Mouse (Mus musculus) ovary, adult 2 months (tissue): Measurements from ENCODE around the gene Sun1. TPM values are rescaled to one million over a fixed set of nuclear protein-coding genes. Genes with fewer than 3 reads are reported as not detected.

ENCODE experiments used
- polyA plus RNA-seq: library from polyadenylated mRNA; depleted of rRNA; stranded (reverse); fragments of >200 nt; gene quantifications from 2 replicates; pipeline ENCODE4 v1.2.3, GENCODE M21; 2012; rRNA removed

Sun1 gene
- polyA plus RNA-seq, result 56.8 and 64.1 TPM in 2 replicates

DNA sequence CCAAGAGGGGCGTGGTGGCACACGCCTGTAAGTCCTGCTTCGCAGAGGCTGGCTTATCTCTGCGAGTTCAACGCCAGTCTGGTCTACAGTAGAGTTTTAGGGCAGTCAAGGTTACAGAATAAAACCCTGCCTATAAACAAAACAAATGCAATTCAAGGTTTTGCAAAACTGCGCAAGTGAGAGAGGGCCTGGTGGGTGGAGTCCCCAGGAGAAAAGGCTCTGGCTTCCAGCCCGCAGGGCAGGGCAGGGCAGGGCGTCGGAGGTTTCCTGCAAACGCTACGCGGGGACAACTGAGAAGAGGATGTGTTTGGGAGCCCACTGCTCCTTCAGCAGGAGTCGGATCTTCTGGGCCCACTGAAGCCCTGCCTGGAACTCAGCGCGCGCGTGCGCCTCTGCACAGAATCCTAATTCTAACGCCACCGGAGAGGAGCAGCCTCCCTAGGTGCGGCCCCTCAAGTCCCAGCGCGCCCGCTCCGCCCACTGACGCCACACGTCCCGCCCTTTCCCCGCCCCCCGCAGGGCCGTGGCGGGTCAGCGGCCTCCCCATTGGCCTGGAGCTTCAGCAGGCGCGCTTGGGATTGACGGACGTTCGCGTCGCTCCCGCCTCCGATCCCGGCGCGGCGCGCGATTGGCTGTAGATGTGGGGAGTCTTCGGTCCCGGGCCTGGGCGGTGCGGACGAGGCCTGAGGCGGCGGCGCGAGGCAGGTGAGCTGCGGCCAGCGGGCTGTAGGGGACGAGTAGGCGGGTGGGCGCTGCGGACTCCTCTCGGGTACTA is at the start of gene Sun1:
Sun1 (plus strand) TSS at position 643 of the 775 bp plus-strand sequence.

DNA sequence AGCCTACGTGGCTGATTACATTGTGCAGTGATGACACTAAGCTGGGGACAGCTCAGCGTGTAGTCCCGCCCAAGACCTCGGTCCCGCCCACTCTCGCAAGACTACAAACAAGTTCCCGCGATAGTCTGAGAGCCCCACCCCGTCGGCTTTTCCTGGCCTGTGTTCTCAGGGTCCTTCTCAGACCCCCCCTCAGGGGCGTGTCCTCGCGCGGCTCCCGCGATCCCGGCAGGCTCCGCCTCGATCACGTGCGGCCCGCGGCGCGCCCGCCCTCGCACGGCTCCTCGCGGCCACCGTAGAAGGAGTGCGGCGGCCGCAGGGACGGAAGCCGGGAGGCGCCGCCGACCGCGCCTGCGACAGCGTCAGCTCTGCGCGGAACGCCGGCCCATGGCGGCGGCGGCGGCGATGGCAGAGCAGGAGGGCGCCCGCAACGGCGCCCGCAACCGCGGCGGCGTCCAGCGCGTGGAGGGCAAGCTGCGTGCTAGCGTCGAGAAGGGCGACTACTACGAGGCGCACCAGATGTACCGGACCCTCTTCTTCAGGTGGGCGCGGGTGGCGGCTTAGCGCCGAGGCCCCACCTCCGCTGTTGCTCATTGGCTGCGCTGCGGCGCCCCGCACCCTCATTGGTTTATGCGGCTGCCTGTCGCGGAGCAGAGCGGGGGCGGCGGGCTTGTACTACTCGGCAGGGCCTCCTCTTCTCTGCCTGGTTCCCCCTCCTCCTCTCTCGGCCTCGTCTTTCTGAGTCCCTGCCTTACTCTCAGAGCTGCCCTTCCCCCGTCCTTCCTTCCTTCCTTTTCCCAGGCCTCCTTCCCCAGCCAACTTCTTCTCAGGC is 51.9 kb downstream of the Sun1 start, which contains the start of gene Get4:
Get4 (plus strand) TSS at position 244 of the 829 bp plus-strand sequence.

Other genes starting within 250 kb of the Sun1 start
- gene Pdgfa, start 203.3 kb upstream of the Sun1 start, polyA plus RNA-seq, result 36.0 and 48.9 TPM in 2 replicates
- 23.6 and 25.0 TPM in 2 replicates for gene Prkar1b, start 50.6 kb upstream of the Sun1 start, polyA plus RNA-seq
- 40.9 and 59.5 TPM in 2 replicates for gene Dnaaf5, start 50.4 kb upstream of the Sun1 start, polyA plus RNA-seq
- gene Get4, start 51.7 kb downstream of the Sun1 start, polyA plus RNA-seq, result 306 and 544 TPM in 2 replicates
- gene Adap1, start 125.0 kb downstream of the Sun1 start, polyA plus RNA-seq, result 6.9 and 7.4 TPM in 2 replicates
- 56.4 and 75.0 TPM in 2 replicates for gene Cox19, start 150.8 kb downstream of the Sun1 start, polyA plus RNA-seq
- 0.50 and 1.6 TPM in 2 replicates for gene Cyp2w1, start 152.0 kb downstream of the Sun1 start, polyA plus RNA-seq
- 30.7 and 31.7 TPM in 2 replicates for gene Gpr146, start 177.1 kb downstream of the Sun1 start, polyA plus RNA-seq
- gene C130050O18Rik, start 204.6 kb downstream of the Sun1 start, polyA plus RNA-seq, result 1.5 and 2.4 TPM in 2 replicates
- gene Gper1, start 222.5 kb downstream of the Sun1 start, polyA plus RNA-seq, result 4.0 and 5.0 TPM in 2 replicates